Mouse (Mus musculus) G1E (cell line): Measurements from ENCODE around the gene Olfr235. TPM values are rescaled to one million over a fixed set of nuclear protein-coding genes. Genes with fewer than 3 reads are reported as not detected.
"Not testable (repeated sequence)": the region's sequence is repeated elsewhere in the genome, so short reads cannot be mapped to it uniquely, and the experiment has no call there.

Experiments
- ATAC-seq: 2 replicates; pipeline ENCODE4 v1.8.0; 2016; ENCODE audit warnings: mild to moderate bottlenecking; ENCODE audit not compliant: insufficient number of reproducible peaks, poor library complexity, low FRiP score, severe bottlenecking; ENCODE audit errors: extremely low read depth
- DNase-seq: peaks from one replicate; pipeline ENCODE4 v3.0.0; 2012; ENCODE audit warnings: low spot score
- H3K27me3 ChIP-seq: 2 replicates; pipeline ENCODE4 v1.6.1; 2012; ENCODE audit warnings: mild to moderate bottlenecking, low read length, inconsistent platforms; ENCODE audit not compliant: insufficient read depth
- H3K36me3 ChIP-seq: replicated peaks from 2 replicates; pipeline ENCODE3; 2012; ENCODE audit warnings: mild to moderate bottlenecking, inconsistent platforms
- H3K4me1 ChIP-seq: 2 replicates; pipeline ENCODE4 v1.6.1; 2012; ENCODE audit warnings: low read depth, low read length, inconsistent platforms, mixed read lengths; ENCODE audit not compliant: insufficient read depth
- H3K4me3 ChIP-seq: 2 replicates; pipeline ENCODE4 v1.5.1; 2012; ENCODE audit warnings: low read depth, mild to moderate bottlenecking, inconsistent platforms, low read length, moderate library complexity, mixed read lengths
- H3K9me3 ChIP-seq: replicated peaks from 2 replicates; pipeline ENCODE4 v1.6.1; 2012; ENCODE audit warnings: inconsistent platforms
- CTCF ChIP-seq: IDR thresholded peaks from 2 replicates; pipeline ENCODE4 v1.5.1; 2012; ENCODE audit warnings: low read depth, low read length, inconsistent platforms, mixed read lengths
- GATA1 ChIP-seq: IDR thresholded peaks from 2 replicates; pipeline ENCODE4 v1.6.1; 2012; ENCODE audit warnings: borderline replicate concordance, low read length, inconsistent platforms, mixed read lengths
- GATA2 ChIP-seq: IDR thresholded peaks from 2 replicates; pipeline ENCODE4 v1.6.1; 2012; ENCODE audit warnings: low read depth, low read length, inconsistent platforms, borderline replicate concordance
- POLR2AphosphoS5 ChIP-seq: IDR thresholded peaks from 2 replicates; pipeline ENCODE4 v1.6.1; 2012; ENCODE audit warnings: low read depth, low read length, inconsistent platforms; ENCODE audit not compliant: insufficient replicate concordance
- TAL1 ChIP-seq: conservative IDR thresholded peaks from 2 replicates; pipeline ENCODE4 v1.6.1; 2012; ENCODE audit warnings: low read depth, low read length, inconsistent platforms, mixed read lengths
- polyA plus RNA-seq: library from polyadenylated mRNA; stranded (reverse); fragments of >175 nt; gene quantifications from 2 replicates; pipeline ENCODE4 v1.2.3, GENCODE M21; 2012
- total RNA-seq, 2 experiments: library from RNA; stranded (forward) in 1 of 2; stranded (reverse) in 1 of 2; fragments of 200-1000 nt in 1 of 2; fragments of >200 nt in 1 of 2; fragmentation: Nextera tagmentation in 1 of 2; gene quantifications; 2 replicates each; pipeline ENCODE4 v1.2.3; 2014 to 2017

The Olfr235 gene
- total RNA-seq (2014; fragmentation: Nextera tagmentation) (not detected in 2 replicates), total RNA-seq (2017) (0.06 and 0.22 TPM in 2 replicates), polyA plus RNA-seq (not detected in 2 replicates)

GRCm38 (mm10) chr19:12260732-12261131 is at the start of gene Olfr235:
Olfr235 (plus strand) TSS chr19:12261032.
- Histone ChIP-seq H3K9me3 (no peaks in the 10 kb centered on the region), H3K4me1 (no peaks in the 10 kb centered on the region), H3K27me3 (no peaks in the 10 kb centered on the region), H3K4me3 (no peak within 1 kb of the TSS), H3K36me3 (no peaks in the 10 kb centered on the region)
- DNase-seq = no peak
- ATAC-seq = no peak
- TF ChIP-seq TAL1 = no peak

- ATAC-seq, H3K27me3 ChIP-seq, DNase-seq, H3K9me3 ChIP-seq, H3K36me3 ChIP-seq, H3K4me1 ChIP-seq, H3K4me3 ChIP-seq: not testable (repeated sequence)
Measured at GRCm38 (mm10) chr19:12232496-12232895, 28.3 kb upstream of the Olfr235 start, which contains the start of gene Olfr1432. Olfr1432 (minus strand) TSS chr19:12232596.

- TF ChIP-seq CTCF (no peak), GATA2 (no peak), GATA1 (no peak), TAL1 (no peak), POLR2AphosphoS5 (no peak)
- no peaks in the 10 kb centered on the region for H3K4me1 ChIP-seq
- no peaks in the 10 kb centered on the region for H3K36me3 ChIP-seq
- no peaks in the 10 kb centered on the region for H3K27me3 ChIP-seq
- DNase-seq (no peak), ATAC-seq (no peak)
- H3K4me3 ChIP-seq = no peak within 1 kb of the TSS
- H3K9me3 ChIP-seq = no peaks in the 10 kb centered on the region
Measured at GRCm38 (mm10) chr19:12241559-12241958, 19.3 kb upstream of the Olfr235 start, which contains the start of gene Olfr262. Olfr262 (minus strand) TSS chr19:12241659.

- Histone ChIP-seq H3K36me3 (no peaks in the 10 kb centered on the region), H3K27me3 (no peaks in the 10 kb centered on the region), H3K9me3 (no peaks in the 10 kb centered on the region), H3K4me1 (no peaks in the 10 kb centered on the region), H3K4me3 (no peak within 1 kb of the TSS)
- ATAC-seq = no peak
- DNase-seq = no peak
- TF ChIP-seq POLR2AphosphoS5 (no peak), CTCF (no peak), GATA2 (no peak), TAL1 (no peak), GATA1 (no peak)
Measured at GRCm38 (mm10) chr19:12279554-12279953, 18.7 kb downstream of the Olfr235 start, which contains the start of gene Olfr1434. Olfr1434 (plus strand) TSS chr19:12279854.

GRCm38 (mm10) chr19:12292979-12293378 is 32.1 kb downstream of the Olfr235 start:
- H3K4me3 ChIP-seq = no peak overlapping the region
- no peak for DNase-seq
- no peaks in the 10 kb centered on the region for H3K4me1 ChIP-seq
- TF ChIP-seq CTCF (no peak), TAL1 (no peak), POLR2AphosphoS5 (no peak), GATA1 (no peak), GATA2 (no peak)
- no peaks in the 10 kb centered on the region for H3K9me3 ChIP-seq
- H3K27me3 ChIP-seq = no peaks in the 10 kb centered on the region
- no peaks in the 10 kb centered on the region for H3K36me3 ChIP-seq
- no peak for ATAC-seq

GRCm38 (mm10) chr19:12299030-12299429 is 38.2 kb downstream of the Olfr235 start, which contains the start of gene Olfr1436:
Olfr1436 (minus strand) TSS chr19:12299130.
- not testable (repeated sequence) for H3K4me1 ChIP-seq, DNase-seq, H3K36me3 ChIP-seq, H3K4me3 ChIP-seq, H3K27me3 ChIP-seq, ATAC-seq, H3K9me3 ChIP-seq

Other genes with a start within 250 kb of the Olfr235 start
- not detected in 2 replicates for gene Olfr1423, start 219.7 kb upstream of the Olfr235 start, total RNA-seq (2014; fragmentation: Nextera tagmentation)
- 0.05 and 0.12 TPM in 2 replicates for gene Olfr1423, start 219.7 kb upstream of the Olfr235 start, total RNA-seq (2017)
- gene Olfr1423, start 219.7 kb upstream of the Olfr235 start, polyA plus RNA-seq = not detected in 2 replicates
- gene Olfr1424, start 198.3 kb upstream of the Olfr235 start, total RNA-seq (2014; fragmentation: Nextera tagmentation) = not detected in 2 replicates
- gene Olfr1424, start 198.3 kb upstream of the Olfr235 start, total RNA-seq (2017) = not detected in 2 replicates
- gene Olfr1424, start 198.3 kb upstream of the Olfr235 start, polyA plus RNA-seq = not detected in 2 replicates
- not detected in 2 replicates for gene Olfr1425, start 183.3 kb upstream of the Olfr235 start, total RNA-seq (2014; fragmentation: Nextera tagmentation)
- gene Olfr1425, start 183.3 kb upstream of the Olfr235 start, total RNA-seq (2017) = 0.17 and 0.44 TPM in 2 replicates
- not detected in 2 replicates for gene Olfr1425, start 183.3 kb upstream of the Olfr235 start, polyA plus RNA-seq
- gene Olfr1426, start 169.0 kb upstream of the Olfr235 start, total RNA-seq (2014; fragmentation: Nextera tagmentation) = not detected in 2 replicates
- 0.11 and 0.12 TPM in 2 replicates for gene Olfr1426, start 169.0 kb upstream of the Olfr235 start, total RNA-seq (2017)
- gene Olfr1426, start 169.0 kb upstream of the Olfr235 start, polyA plus RNA-seq = not detected in 2 replicates
- gene Olfr1427, start 157.7 kb upstream of the Olfr235 start, total RNA-seq (2014; fragmentation: Nextera tagmentation) = not detected in 2 replicates
- 0.05 TPM in 1 of 2 replicates, not detected in the other for gene Olfr1427, start 157.7 kb upstream of the Olfr235 start, total RNA-seq (2017)
- gene Olfr1427, start 157.7 kb upstream of the Olfr235 start, polyA plus RNA-seq = not detected in 2 replicates
- gene Olfr1428, start 145.1 kb upstream of the Olfr235 start, total RNA-seq (2014; fragmentation: Nextera tagmentation) = not detected in 2 replicates
- 0.12 and 0.22 TPM in 2 replicates for gene Olfr1428, start 145.1 kb upstream of the Olfr235 start, total RNA-seq (2017)
- not detected in 2 replicates for gene Olfr1428, start 145.1 kb upstream of the Olfr235 start, polyA plus RNA-seq
- gene Olfr76, start 137.8 kb upstream of the Olfr235 start, total RNA-seq (2014; fragmentation: Nextera tagmentation) = not detected in 2 replicates
- gene Olfr76, start 137.8 kb upstream of the Olfr235 start, total RNA-seq (2017) = 0.33 TPM in 1 of 2 replicates, not detected in the other
- not detected in 2 replicates for gene Olfr76, start 137.8 kb upstream of the Olfr235 start, polyA plus RNA-seq
- not detected in 2 replicates for gene Olfr1555-ps1, start 90.9 kb upstream of the Olfr235 start, total RNA-seq (2014; fragmentation: Nextera tagmentation)
- 0.11 TPM in 1 of 2 replicates, not detected in the other for gene Olfr1555-ps1, start 90.9 kb upstream of the Olfr235 start, total RNA-seq (2017)
- gene Olfr1555-ps1, start 90.9 kb upstream of the Olfr235 start, polyA plus RNA-seq = not detected in 2 replicates
- not detected in 2 replicates for gene Olfr1431, start 60.4 kb upstream of the Olfr235 start, total RNA-seq (2014; fragmentation: Nextera tagmentation)
- 0.12 and 0.16 TPM in 2 replicates for gene Olfr1431, start 60.4 kb upstream of the Olfr235 start, total RNA-seq (2017)
- not detected in 2 replicates for gene Olfr1431, start 60.4 kb upstream of the Olfr235 start, polyA plus RNA-seq
- not detected in 2 replicates for gene Olfr1432, start 28.4 kb upstream of the Olfr235 start, total RNA-seq (2014; fragmentation: Nextera tagmentation)
- 0.12 and 0.38 TPM in 2 replicates for gene Olfr1432, start 28.4 kb upstream of the Olfr235 start, total RNA-seq (2017)
- gene Olfr1432, start 28.4 kb upstream of the Olfr235 start, polyA plus RNA-seq = not detected in 2 replicates
- not detected in 2 replicates for gene Olfr262, start 19.4 kb upstream of the Olfr235 start, total RNA-seq (2014; fragmentation: Nextera tagmentation)
- 0.11 TPM in 1 of 2 replicates, not detected in the other for gene Olfr262, start 19.4 kb upstream of the Olfr235 start, total RNA-seq (2017)
- gene Olfr262, start 19.4 kb upstream of the Olfr235 start, polyA plus RNA-seq = not detected in 2 replicates
- gene Olfr1434, start 18.8 kb downstream of the Olfr235 start, total RNA-seq (2014; fragmentation: Nextera tagmentation) = not detected in 2 replicates
- 0.05 and 0.06 TPM in 2 replicates for gene Olfr1434, start 18.8 kb downstream of the Olfr235 start, total RNA-seq (2017)
- not detected in 2 replicates for gene Olfr1434, start 18.8 kb downstream of the Olfr235 start, polyA plus RNA-seq
- not detected in 2 replicates for gene Olfr1436, start 38.1 kb downstream of the Olfr235 start, total RNA-seq (2014; fragmentation: Nextera tagmentation)
- 0.22 TPM in 1 of 2 replicates, not detected in the other for gene Olfr1436, start 38.1 kb downstream of the Olfr235 start, total RNA-seq (2017)
- not detected in 2 replicates for gene Olfr1436, start 38.1 kb downstream of the Olfr235 start, polyA plus RNA-seq
- not detected in 2 replicates for gene Olfr1437, start 64.1 kb downstream of the Olfr235 start, total RNA-seq (2014; fragmentation: Nextera tagmentation)
- 0.17 and 0.27 TPM in 2 replicates for gene Olfr1437, start 64.1 kb downstream of the Olfr235 start, total RNA-seq (2017)
- not detected in 2 replicates for gene Olfr1437, start 64.1 kb downstream of the Olfr235 start, polyA plus RNA-seq
- not detected in 2 replicates for gene Olfr1438-ps1, start 74.9 kb downstream of the Olfr235 start, total RNA-seq (2014; fragmentation: Nextera tagmentation)
- gene Olfr1438-ps1, start 74.9 kb downstream of the Olfr235 start, total RNA-seq (2017) = 0.06 and 0.11 TPM in 2 replicates
- gene Olfr1438-ps1, start 74.9 kb downstream of the Olfr235 start, polyA plus RNA-seq = not detected in 2 replicates
- not detected in 2 replicates for gene Olfr1440, start 126.2 kb downstream of the Olfr235 start, total RNA-seq (2014; fragmentation: Nextera tagmentation)
- gene Olfr1440, start 126.2 kb downstream of the Olfr235 start, total RNA-seq (2017) = 0.06 and 0.16 TPM in 2 replicates
- gene Olfr1440, start 126.2 kb downstream of the Olfr235 start, polyA plus RNA-seq = not detected in 2 replicates
- gene Olfr1441, start 156.4 kb downstream of the Olfr235 start, total RNA-seq (2014; fragmentation: Nextera tagmentation) = not detected in 2 replicates
- gene Olfr1441, start 156.4 kb downstream of the Olfr235 start, total RNA-seq (2017) = 0.11 and 0.12 TPM in 2 replicates
- not detected in 2 replicates for gene Olfr1441, start 156.4 kb downstream of the Olfr235 start, polyA plus RNA-seq
- not detected in 2 replicates for gene Pfpl, start 166.9 kb downstream of the Olfr235 start, total RNA-seq (2014; fragmentation: Nextera tagmentation)
- gene Pfpl, start 166.9 kb downstream of the Olfr235 start, total RNA-seq (2017) = 0.06 and 0.11 TPM in 2 replicates
- gene Pfpl, start 166.9 kb downstream of the Olfr235 start, polyA plus RNA-seq = not detected in 2 replicates
- gene Mpeg1, start 199.7 kb downstream of the Olfr235 start, total RNA-seq (2014; fragmentation: Nextera tagmentation) = not detected in 2 replicates
- 0.06 and 0.22 TPM in 2 replicates for gene Mpeg1, start 199.7 kb downstream of the Olfr235 start, total RNA-seq (2017)
- not detected in 2 replicates for gene Mpeg1, start 199.7 kb downstream of the Olfr235 start, polyA plus RNA-seq
- gene Dtx4, start 240.4 kb downstream of the Olfr235 start, total RNA-seq (2014; fragmentation: Nextera tagmentation) = not detected in 2 replicates
- gene Dtx4, start 240.4 kb downstream of the Olfr235 start, total RNA-seq (2017) = 0.06 and 0.27 TPM in 2 replicates
- not detected in 2 replicates for gene Dtx4, start 240.4 kb downstream of the Olfr235 start, polyA plus RNA-seq